ENCODE assay signal across 9 mouse cellular contexts in genomic region chr2:168072436-168073131, GRCm38 (mm10). TPM values are rescaled to one million over a fixed set of nuclear protein-coding genes. Genes with fewer than 3 reads are reported as not detected.
A peak's percentile ranks its signal among the peaks of the same experiment; 100 is the strongest.
DNase-seq lines count a peak whose midpoint lies in the region; ATAC-seq lines count a peak whose summit lies in the region.
"Had no signal": no experiment of that assay in that cellular context is flagged by ENCODE, and none has a peak within 500 bp of the region (broad histone marks: within the 10 kb centered on the region; RNA-seq: fewer than 3 reads in every experiment).

No protein-coding gene starts in this region.

- 17% methylated on average over 12 of the region's 12 CpGs for WGBS in hindbrain, embryonic 10.5 days
- 13% methylated on average over 10 of the region's 12 CpGs for WGBS in hindbrain, embryonic 11.5 days
- WGBS in forebrain, embryonic 11.5 days = 10% methylated on average over 11 of the region's 12 CpGs

- peaks cover 21% of the 10 kb centered on the region for H3K4me1 ChIP-seq in hindbrain, embryonic 10.5 days (replicated peaks)
- H3K4me1 ChIP-seq in hindbrain, embryonic 11.5 days (replicated peaks; ENCODE audit: control insufficient read depth, insufficient read depth, low read length) = no peaks in the 10 kb centered on the region
- H3K4me1 ChIP-seq in forebrain, embryonic 11.5 days (replicated peaks; ENCODE audit: control insufficient read depth, insufficient read depth, low read length) = peaks cover 4% of the 10 kb centered on the region; the same call in 1 of the 2 replicates

- H3K4me3 ChIP-seq in hindbrain, embryonic 10.5 days = no peak overlapping the region
- no peak overlapping the region for H3K4me3 ChIP-seq in hindbrain, embryonic 11.5 days (ENCODE audit: low read depth, low read length)
- H3K4me3 ChIP-seq in forebrain, embryonic 11.5 days (ENCODE audit: low read depth, low read length) = no peak overlapping the region
- H3K4me3 ChIP-seq: layer of hippocampus, adult 2 months had no signal

- H3K9ac ChIP-seq in hindbrain, embryonic 11.5 days (ENCODE audit: low read depth, low read length) = no peak overlapping the region
- no peak overlapping the region; the same call in 1 of the 2 replicates for H3K9ac ChIP-seq in forebrain, embryonic 11.5 days (ENCODE audit: low read length)

- no peak for DNase-seq in hindbrain, embryonic 10.5 days (ENCODE audit: low spot score)
- DNase-seq in hindbrain, embryonic 11.5 days (ENCODE audit: low spot score) = no peak
- DNase-seq in MN1 (ENCODE audit: low spot score) = peak; percentile 78
- peak; percentile 66 for DNase-seq in forebrain, embryonic 11.5 days (ENCODE audit: low spot score)
- DNase-seq in heart, postnatal 4 days = peak; percentile 69
- peak; percentile 67 for DNase-seq in lung, postnatal 36 days
- DNase-seq in adipocyte (ENCODE audit: low spot score) = no peak
- DNase-seq in c-Kit-positive CD71-positive TER-119-positive erythroid progenitor cells, embryonic 14.5 days (ENCODE audit: low spot score) = no peak

- H3K27ac ChIP-seq in hindbrain, embryonic 10.5 days = peak overlapping the region; percentile 60
- H3K27ac ChIP-seq in hindbrain, embryonic 11.5 days (ENCODE audit: low read depth, low read length) = no peak overlapping the region
- 0 out of 2 replicates have a peak overlapping the region, but pooled peaks have one; percentile 12 for H3K27ac ChIP-seq in forebrain, embryonic 11.5 days (ENCODE audit: low read depth, low read length)
- H3K27ac ChIP-seq: layer of hippocampus, adult 2 months had no signal

- no peak for ATAC-seq in hindbrain, embryonic 11.5 days (ENCODE audit: low FRiP score)
- ATAC-seq in forebrain, embryonic 11.5 days (replicated peaks; ENCODE audit: low FRiP score) = 0 out of 2 replicates have a peak, but pooled peaks have one; percentile 27

- H3K27me3 ChIP-seq in hindbrain, embryonic 10.5 days (ENCODE audit: insufficient read depth, poor library complexity, severe bottlenecking) = no peaks in the 10 kb centered on the region
- no peaks in the 10 kb centered on the region for H3K27me3 ChIP-seq in hindbrain, embryonic 11.5 days (ENCODE audit: control insufficient read depth, insufficient read depth, low read length)
- H3K27me3 ChIP-seq in forebrain, embryonic 11.5 days (ENCODE audit: control insufficient read depth, insufficient read depth, low read length) = no peaks in the 10 kb centered on the region

- H3K9me3 ChIP-seq in hindbrain, embryonic 10.5 days = no peaks in the 10 kb centered on the region
- H3K9me3 ChIP-seq in hindbrain, embryonic 11.5 days (ENCODE audit: control insufficient read depth, low read length) = no peaks in the 10 kb centered on the region
- H3K9me3 ChIP-seq in forebrain, embryonic 11.5 days (ENCODE audit: control insufficient read depth, low read length) = no peaks in the 10 kb centered on the region

- no peak overlapping the region for H3K4me2 ChIP-seq in hindbrain, embryonic 11.5 days (replicated peaks; ENCODE audit: low read depth, low read length)
- H3K4me2 ChIP-seq in forebrain, embryonic 11.5 days (ENCODE audit: low read depth, low read length, severe bottlenecking) = no peak overlapping the region

- H3K36me3 ChIP-seq in hindbrain, embryonic 10.5 days = no peaks in the 10 kb centered on the region
- no peaks in the 10 kb centered on the region for H3K36me3 ChIP-seq in hindbrain, embryonic 11.5 days (ENCODE audit: control insufficient read depth, insufficient read depth, low read length)
- no peaks in the 10 kb centered on the region for H3K36me3 ChIP-seq in forebrain, embryonic 11.5 days (ENCODE audit: control insufficient read depth, insufficient read depth, low read length)

RNA-seq across cellular contexts. Expression of gene Pard6b, which starts 8.2 kb away (rescaled TPM):
- polyA plus RNA-seq in hindbrain, embryonic 10.5 days (2016; fragmentation: Nextera tagmentation; extraction: Ambion mirVana) = 6.2 and 8.1 TPM in 2 replicates
- polyA plus RNA-seq in hindbrain, embryonic 11.5 days (2014; fragmentation: Nextera tagmentation; extraction: Ambion mirVana) = 7.1 and 7.5 TPM in 2 replicates
- polyA plus RNA-seq in forebrain, embryonic 11.5 days (2014; fragmentation: Nextera tagmentation; extraction: Ambion mirVana) = 12.4 and 13.7 TPM in 2 replicates
- 1 to 10 TPM; 4.0 to 4.5 TPM for total RNA-seq in heart, postnatal 4 days (2021)

Comparison
In these comparisons a context has a peak if more than half of its experiments do, and no peak if none do; other contexts are left out.
1. DNase-seq: peak in MN1 (single experiment), forebrain, embryonic 11.5 days (single experiment), heart, postnatal 4 days (single experiment) and lung, postnatal 36 days (single experiment); none in hindbrain, embryonic 10.5 days (single experiment), hindbrain, embryonic 11.5 days (single experiment), adipocyte (single experiment) and c-Kit-positive CD71-positive TER-119-positive erythroid progenitor cells, embryonic 14.5 days (single experiment).